Mouse (Mus musculus) embryo, embryonic 10 days (tissue): ENCODE data around the gene Cab39l.
"Not testable (repeated sequence)": the region's sequence is repeated elsewhere in the genome, so short reads cannot be mapped to it uniquely, and the experiment has no call there.

Source experiments
- DNase-seq: peaks from one replicate; pipeline ENCODE4 v3.0.0-alpha.2; 2015; ENCODE audit warnings: low spot score

The Cab39l gene

DNA sequence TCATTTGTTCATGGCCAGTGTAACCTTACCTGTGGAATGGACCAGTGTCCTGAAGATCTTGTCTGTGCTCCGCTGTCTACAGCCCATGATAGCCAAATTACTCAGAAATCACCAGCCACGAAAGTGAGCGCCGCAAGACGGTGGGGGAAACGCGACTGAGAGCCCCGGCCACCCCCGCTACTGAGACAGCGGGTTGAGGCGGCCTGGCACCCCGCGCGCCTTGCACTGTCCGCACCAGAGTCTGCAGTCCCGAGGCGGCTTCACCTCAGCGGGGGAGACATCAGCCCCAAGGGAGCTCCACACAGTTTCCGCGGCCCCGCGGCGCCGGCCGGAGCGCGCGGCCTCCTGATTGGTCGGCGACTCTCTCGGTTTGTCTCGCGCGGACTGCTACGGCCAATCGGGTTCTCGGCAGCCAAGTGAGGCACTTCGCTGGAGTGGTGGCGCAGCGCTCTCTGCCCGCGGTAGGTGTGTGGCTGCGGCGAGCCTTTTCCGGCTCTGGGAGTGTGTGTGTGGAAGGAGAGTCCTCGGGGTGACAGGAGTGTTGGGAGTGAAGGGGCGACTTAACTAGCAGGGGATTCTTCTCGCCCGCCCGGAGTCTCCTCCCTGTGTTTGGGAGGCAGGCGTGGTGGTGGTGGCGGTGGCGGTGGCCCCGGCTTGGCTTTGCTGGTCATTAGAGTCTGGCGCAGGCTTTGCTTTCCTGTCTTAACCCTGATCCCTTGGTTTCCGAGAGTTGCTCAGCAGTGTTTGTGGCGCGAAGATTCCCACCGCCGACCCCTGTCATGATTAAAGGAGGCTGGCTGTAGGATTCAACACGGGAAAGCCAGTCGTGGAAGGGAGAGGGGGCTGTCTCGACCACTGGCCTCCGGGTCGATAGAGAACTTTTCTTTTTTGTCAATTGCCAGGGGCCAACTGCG lies at the start of gene Cab39l, which contains the start of gene Setdb2:
Gene Cab39l (plus strand): TSS at position 415 of the 914 bp plus-strand sequence.
Gene Setdb2 (minus strand): TSS at position 327 of the 914 bp plus-strand sequence.
- DNase-seq: peak; percentile 95

DNA sequence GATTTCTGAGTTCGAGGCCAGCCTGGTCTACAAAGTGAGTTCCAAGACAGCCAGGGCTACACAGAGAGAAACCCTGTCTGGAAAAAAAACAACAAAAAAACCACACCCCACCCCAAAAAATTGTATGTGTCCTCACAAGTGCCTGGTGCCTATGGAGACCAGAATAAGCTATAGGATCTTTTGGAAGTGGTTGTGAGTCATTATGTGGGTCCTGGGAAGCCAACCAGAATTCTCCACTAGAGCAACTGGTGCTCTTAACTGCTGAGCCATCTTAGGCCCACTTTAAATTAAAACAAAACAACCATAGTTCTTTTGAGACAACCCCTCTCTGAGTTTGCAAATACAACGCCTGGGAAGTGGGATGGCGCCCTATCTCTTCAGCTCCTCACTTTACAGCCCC lies 45.5 kb upstream of the Cab39l start, which contains the start of gene Phf11c:
Gene Phf11c (minus strand): TSS at position 101 of the 400 bp plus-strand sequence.
- DNase-seq: no peak

GRCm38 (mm10) chr14:59396999-59397398 lies 43.8 kb upstream of the Cab39l start:
- DNase-seq: no peak

DNA sequence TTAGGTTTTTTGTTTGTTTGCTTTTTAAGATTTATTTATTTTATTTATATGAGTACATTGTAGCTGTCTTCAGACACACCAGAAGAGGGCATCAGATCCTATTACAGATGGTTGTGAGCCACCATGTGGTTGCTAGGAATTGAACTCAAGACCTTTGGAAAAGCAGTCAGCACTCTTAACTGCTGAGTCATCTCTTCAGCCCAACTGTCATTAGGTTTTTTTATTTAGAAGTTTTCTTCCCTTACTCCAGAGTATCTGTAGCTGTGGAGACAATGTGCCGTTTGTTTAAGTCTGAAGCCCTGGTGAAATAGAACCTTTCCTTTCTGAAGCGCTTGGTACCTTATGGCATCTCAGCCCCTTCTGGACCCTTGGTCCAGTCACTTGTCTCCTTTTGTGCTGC lies 25.8 kb upstream of the Cab39l start:
- not testable (repeated sequence) for DNase-seq

DNA sequence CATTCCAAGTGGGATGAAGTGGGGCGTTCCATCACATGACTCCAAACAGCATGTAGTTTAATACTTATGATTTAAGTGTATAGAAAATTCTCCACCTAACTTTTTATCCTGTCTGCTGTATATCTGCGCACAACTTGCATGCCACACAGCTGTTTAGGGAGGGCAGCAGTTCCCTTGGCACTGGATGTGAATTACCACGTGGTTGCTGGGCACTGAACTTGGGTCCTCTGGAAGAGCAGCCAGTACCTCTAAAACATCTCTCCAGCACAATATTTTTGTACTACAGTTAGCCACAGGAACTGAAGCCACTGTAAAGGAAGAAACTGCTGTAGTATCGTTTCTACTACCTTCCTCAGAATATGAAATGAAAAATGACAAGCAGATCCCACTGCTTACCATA lies 22.6 kb upstream of the Cab39l start:
- no peak for DNase-seq

DNA sequence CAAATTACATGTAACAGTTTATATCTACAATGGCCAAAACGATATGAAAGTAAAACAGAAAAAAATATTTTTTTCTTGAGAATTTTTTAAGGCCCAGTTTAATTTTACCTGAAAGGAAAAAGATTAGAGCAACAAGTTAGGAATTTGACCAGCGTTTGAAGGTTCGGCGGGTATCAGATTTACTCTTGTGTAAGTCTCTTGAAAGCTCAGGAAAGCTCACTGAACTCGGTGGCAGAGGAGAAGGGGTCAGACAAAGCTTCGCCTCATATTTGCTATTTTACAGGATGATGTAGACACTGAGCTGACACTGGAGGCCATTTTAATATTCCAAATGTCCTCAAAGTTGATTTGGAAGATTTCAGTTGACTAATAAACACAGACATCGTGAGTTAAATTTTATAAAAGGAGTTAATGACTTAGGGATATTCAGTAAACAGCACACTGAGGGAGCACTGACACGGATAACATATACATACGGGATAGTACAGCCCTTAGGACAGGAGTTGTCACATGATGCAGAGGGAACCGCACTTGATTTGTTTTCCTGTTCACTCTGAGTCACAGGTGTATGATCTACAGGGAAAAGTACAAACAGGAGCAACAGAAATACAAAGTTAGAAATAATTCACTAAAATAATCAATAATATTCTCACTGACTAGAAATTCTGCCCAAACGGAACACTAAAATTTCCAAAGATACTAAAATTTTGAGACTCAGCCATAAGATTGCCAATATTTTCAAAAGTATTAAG lies 17.7 kb upstream of the Cab39l start:
- DNase-seq: no peak

DNA sequence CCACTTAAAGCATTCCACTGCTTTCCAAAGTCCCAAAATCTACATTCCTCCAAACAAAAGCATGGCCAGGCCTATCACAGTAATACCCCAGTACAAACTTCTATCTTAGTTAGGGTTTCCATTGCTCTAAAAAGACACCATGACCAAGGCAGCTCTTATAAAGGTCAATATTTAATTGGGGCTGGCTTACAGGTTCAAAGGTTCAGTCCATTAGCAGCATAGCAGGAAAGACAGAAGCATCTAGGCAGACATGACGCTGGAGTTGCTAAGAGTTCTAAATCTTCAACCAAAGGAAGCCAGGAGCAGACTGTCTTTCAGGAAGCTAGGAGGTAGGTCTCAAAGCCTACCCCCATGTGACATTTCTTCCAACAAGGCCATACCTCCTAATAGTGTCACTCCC lies 10.2 kb upstream of the Cab39l start:
- no peak for DNase-seq

DNA sequence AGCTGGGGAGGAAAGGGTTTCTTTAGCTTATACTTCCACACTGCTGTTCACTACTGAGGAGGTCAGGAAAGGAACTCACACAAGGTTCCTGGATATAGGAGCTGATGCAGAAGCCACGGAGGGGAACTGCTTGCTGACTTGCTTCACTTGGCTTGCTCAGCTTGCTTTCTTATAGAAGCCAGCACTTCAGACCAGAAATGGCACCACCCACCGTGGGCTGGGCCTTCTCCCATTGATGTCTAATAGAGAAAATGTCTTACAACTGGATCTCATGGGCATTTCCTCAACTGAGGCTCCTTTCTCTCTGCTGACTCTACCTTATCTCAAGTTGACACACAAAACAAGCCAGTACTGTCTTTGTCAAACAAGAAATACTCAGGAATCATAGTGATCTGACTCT lies 6.9 kb upstream of the Cab39l start:
- no peak for DNase-seq

- DNase-seq: no peak
Measured at GRCm38 (mm10) chr14:59435206-59435605, 5.6 kb upstream of the Cab39l start.

- DNase-seq: no peak
Measured at GRCm38 (mm10) chr14:59437398-59437797, 3.4 kb upstream of the Cab39l start.

DNA sequence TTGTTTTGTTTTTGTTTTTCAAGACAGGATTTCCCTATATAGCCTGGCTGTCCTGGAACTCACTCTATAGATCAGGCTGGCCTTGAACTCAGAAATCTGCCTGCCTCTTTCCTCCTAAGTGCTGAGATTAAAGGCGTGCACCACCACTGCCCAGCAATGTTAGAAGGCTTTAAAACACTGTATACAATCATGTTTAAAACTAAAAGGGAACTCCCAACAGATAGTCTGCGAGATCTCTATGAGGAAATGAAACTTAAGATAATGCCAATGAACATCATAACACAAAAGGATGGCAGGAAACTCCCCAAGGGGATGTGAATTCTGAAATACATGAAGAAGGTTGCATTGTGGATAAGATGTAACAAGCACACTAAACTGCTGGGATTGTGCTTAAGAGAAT lies 2.3 kb upstream of the Cab39l start:
- no peak for DNase-seq

GRCm38 (mm10) chr14:59440039-59440438 lies 733 bp upstream of the Cab39l start:
- no peak for DNase-seq

- no peak for DNase-seq
Measured at GRCm38 (mm10) chr14:59441472-59441805, 667 bp downstream of the Cab39l start.

DNA sequence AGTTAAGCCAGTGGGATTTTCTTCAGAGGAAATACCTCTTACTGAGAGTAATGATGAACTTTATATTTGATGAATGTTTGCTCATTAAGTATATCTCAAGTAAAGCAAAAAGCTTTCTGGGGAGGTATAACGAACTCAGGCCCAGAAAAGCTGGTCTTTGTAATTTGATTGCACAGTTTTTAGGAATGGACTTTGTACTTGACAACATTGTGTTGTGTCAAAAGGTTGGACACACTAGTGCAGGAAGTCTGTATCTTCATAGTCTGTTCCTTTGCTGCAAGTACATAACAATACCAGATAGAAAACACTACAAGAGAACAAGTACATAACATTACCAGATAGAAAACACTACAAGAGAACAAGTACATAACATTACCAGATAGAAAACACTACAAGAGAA lies 4.6 kb downstream of the Cab39l start:
- no peak for DNase-seq

GRCm38 (mm10) chr14:59447981-59448380 lies 7.2 kb downstream of the Cab39l start:
- no peak for DNase-seq

- no peak for DNase-seq
Measured at GRCm38 (mm10) chr14:59466503-59466902, 25.7 kb downstream of the Cab39l start.

GRCm38 (mm10) chr14:59467798-59468197 lies 27.0 kb downstream of the Cab39l start:
- peak; percentile 16 for DNase-seq

DNA sequence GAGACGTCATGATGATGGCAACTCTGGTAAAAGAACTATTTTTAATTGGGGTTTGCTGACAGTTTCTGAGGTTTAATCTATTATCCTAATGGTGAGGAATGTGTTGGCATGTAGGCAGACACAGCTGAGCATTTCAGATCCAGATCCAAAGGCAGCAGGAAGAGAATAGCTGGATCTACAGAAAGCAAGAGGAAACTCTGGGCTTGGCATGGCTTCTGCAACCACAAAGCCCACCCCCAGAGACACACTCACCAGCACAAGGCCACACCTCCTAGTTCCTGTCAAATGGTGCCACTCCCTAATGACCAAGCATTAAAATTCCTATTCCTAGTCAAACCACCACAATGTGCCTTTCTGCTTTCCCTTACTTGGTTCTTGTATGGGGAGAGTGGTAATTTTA lies 30.0 kb downstream of the Cab39l start:
- DNase-seq: no peak

- DNase-seq: peak; percentile 9
Measured at GRCm38 (mm10) chr14:59478699-59479098, 37.9 kb downstream of the Cab39l start.

DNA sequence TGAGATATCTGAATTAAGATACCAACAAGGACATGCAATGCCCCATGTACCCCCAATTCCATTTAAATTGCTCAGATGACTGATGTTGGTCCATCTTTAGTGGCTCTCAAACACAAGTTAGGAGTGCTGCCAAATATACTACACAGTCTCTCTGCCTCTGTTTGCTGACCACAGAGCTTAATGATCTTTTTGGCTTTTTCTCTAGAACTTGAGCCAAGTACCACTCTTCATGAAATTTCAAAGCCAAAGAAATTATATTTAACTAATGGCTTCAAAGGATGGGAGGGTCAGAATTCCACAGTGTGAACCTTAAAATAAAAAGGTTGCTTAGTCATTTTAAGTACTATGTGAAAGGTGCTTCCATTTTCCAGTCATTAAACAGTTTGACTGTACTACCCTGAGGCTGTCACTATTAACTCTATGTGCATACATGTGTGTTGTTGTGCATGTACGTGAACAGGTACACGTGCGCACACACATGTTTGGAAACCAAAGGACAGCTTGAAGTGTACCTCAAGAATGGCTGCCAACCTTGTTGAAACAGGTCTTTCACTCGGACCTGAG lies 44.6 kb downstream of the Cab39l start:
- DNase-seq: no peak

DNA sequence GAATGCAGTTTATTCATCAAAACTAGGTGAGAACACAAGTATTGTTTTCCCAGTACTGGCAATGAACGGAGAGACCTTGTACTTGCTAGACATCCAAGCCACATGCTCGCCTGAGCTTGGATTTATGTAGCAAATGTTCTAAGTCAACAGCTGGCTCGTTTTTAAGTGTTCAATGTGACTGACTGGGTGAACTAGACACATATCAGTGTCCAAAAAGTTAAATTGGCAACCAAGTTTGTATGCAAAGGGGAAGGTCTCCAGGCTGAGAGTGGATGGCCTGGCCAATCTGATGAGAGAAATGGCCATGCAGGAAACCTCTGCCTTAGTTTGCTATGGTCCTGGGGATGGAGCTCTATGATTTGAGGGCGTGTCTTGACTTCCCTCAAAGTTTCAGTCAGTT lies 51.6 kb downstream of the Cab39l start:
- no peak for DNase-seq

- no peak for DNase-seq
Measured at GRCm38 (mm10) chr14:59497928-59498327, 57.2 kb downstream of the Cab39l start.

GRCm38 (mm10) chr14:59504831-59505230 lies 64.1 kb downstream of the Cab39l start:
- DNase-seq: no peak
